Mouse (Mus musculus): Measurements from ENCODE around the gene Hs3st2.

DNA sequence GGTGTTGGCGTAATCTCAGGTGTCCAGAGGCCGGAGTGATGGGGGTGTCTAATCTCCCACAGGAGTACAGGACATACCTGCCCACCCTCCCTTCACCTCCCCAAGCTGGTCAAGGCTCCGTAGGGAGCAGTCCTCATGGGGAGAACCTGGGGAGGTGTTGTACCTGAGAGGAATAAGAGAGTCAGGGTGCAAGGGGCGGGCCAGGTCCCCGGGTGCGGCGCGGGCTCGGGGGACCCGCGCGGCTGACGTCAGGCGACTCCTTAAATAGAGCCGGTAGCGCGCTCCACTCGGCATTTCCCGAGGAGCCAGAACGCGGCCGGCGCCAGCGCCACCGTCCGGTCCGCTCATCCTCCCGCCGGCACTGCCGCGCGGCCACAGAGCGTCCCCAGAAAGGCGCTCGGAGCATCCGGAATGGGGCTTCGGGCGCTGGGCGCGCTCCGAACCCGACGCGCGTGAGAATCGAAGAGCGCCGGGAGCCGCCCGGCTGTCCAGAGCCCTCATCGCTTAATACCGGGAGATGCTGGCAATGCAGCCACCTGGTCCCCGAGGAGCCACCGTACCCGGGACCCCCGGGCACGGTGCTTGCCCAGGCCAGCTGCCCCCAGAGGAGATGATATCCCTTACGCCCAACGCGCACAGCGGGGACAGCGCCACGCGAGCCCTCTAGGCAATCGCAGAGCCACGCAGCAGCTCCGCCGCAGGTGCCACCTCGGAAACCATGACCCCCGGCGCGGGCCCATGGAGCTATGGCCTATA is 503 bp downstream of the Hs3st2 start:
- TF ChIP-seq EP300 (IDR thresholded peaks at IDR 0.05; ENCODE audit: low read length) (no peak), ZKSCAN1 (IDR thresholded peaks at IDR 0.05; ENCODE audit: borderline replicate concordance, low read depth, low read length) (no peak), E2F4 (IDR thresholded peaks at IDR 0.05; ENCODE audit: insufficient replicate concordance, low read depth, low read length) (no peak), USF1 (IDR thresholded peaks at IDR 0.05; ENCODE audit: low read depth, low read length) (no peak), KAT2A (IDR thresholded peaks at IDR 0.05; ENCODE audit: insufficient replicate concordance, low read length) (no peak), CTCF (conservative IDR thresholded peaks at IDR 0.05 in 1 of 2, IDR thresholded peaks at IDR 0.05 in 1 of 2; ENCODE audit: low read depth in 2 of 2, low read length in 2 of 2) (no peak), POLR2A (IDR thresholded peaks at IDR 0.05; ENCODE audit: low read depth, low read length) (no peak), SMC3 (IDR thresholded peaks at IDR 0.05; ENCODE audit: low read depth, low read length) (no peak), TCF12 (IDR thresholded peaks at IDR 0.05; ENCODE audit: low read depth, low read length) (no peak), TBP (conservative IDR thresholded peaks at IDR 0.05; ENCODE audit: low read depth, low read length) (no peak), ZNF384 (IDR thresholded peaks at IDR 0.05; ENCODE audit: low read depth, low read length) (no peak), HCFC1 (IDR thresholded peaks at IDR 0.05; ENCODE audit: low read depth, low read length) (no peak)

All from CH12.LX (cell line).